Mouse (Mus musculus): ENCODE measurements around the gene Lypd6.

Gene Lypd6

GRCm38 (mm10) chr2:50066246-50066967, at the start of gene Lypd6:
Gene Lypd6 (plus strand): TSS chr2:50066429.
- DNase-seq (ENCODE audit: low spot score) = peak; percentile 74

GRCm38 (mm10) chr2:50019477-50019876, 46.8 kb upstream of the Lypd6 start:
- no peak for DNase-seq (ENCODE audit: low spot score)

- no peak for DNase-seq (ENCODE audit: low spot score)
Observed at GRCm38 (mm10) chr2:50025549-50025948, 40.7 kb upstream of the Lypd6 start.

- no peak for DNase-seq (ENCODE audit: low spot score)
Observed at GRCm38 (mm10) chr2:50028930-50029329, 37.3 kb upstream of the Lypd6 start.

- DNase-seq (ENCODE audit: low spot score) = no peak
Observed at GRCm38 (mm10) chr2:50044170-50044870, 21.9 kb upstream of the Lypd6 start.

- DNase-seq (ENCODE audit: low spot score) = no peak
Observed at GRCm38 (mm10) chr2:50044871-50045470, 21.3 kb upstream of the Lypd6 start.

GRCm38 (mm10) chr2:50045841-50046240, 20.4 kb upstream of the Lypd6 start:
- no peak for DNase-seq (ENCODE audit: low spot score)

GRCm38 (mm10) chr2:50048442-50048841, 17.8 kb upstream of the Lypd6 start:
- DNase-seq (ENCODE audit: low spot score) = no peak

- DNase-seq (ENCODE audit: low spot score) = no peak
Observed at GRCm38 (mm10) chr2:50053893-50054292, 12.3 kb upstream of the Lypd6 start.

GRCm38 (mm10) chr2:50065902-50066245, 355 bp upstream of the Lypd6 start:
- DNase-seq (ENCODE audit: low spot score) = no peak

- no peak for DNase-seq (ENCODE audit: low spot score)
Observed at GRCm38 (mm10) chr2:50066968-50067315, 713 bp downstream of the Lypd6 start.

GRCm38 (mm10) chr2:50069571-50070295, 3.5 kb downstream of the Lypd6 start:
- DNase-seq (ENCODE audit: low spot score) = peak; percentile 49

- no peak for DNase-seq (ENCODE audit: low spot score)
Observed at GRCm38 (mm10) chr2:50072158-50072557, 5.9 kb downstream of the Lypd6 start.

GRCm38 (mm10) chr2:50084746-50085145, 18.5 kb downstream of the Lypd6 start:
- no peak for DNase-seq (ENCODE audit: low spot score)

- no peak for DNase-seq (ENCODE audit: low spot score)
Observed at GRCm38 (mm10) chr2:50087761-50088160, 21.5 kb downstream of the Lypd6 start.

GRCm38 (mm10) chr2:50096336-50096735, 30.1 kb downstream of the Lypd6 start:
- no peak for DNase-seq (ENCODE audit: low spot score)

GRCm38 (mm10) chr2:50100364-50101151, 34.3 kb downstream of the Lypd6 start:
- DNase-seq (ENCODE audit: low spot score) = no peak

- DNase-seq (ENCODE audit: low spot score) = no peak
Observed at GRCm38 (mm10) chr2:50101152-50101450, 34.9 kb downstream of the Lypd6 start.

GRCm38 (mm10) chr2:50103850-50104503, 37.7 kb downstream of the Lypd6 start:
- DNase-seq (ENCODE audit: low spot score) = no peak

- no peak for DNase-seq (ENCODE audit: low spot score)
Observed at GRCm38 (mm10) chr2:50105590-50105989, 39.4 kb downstream of the Lypd6 start.

GRCm38 (mm10) chr2:50105992-50106391, 39.8 kb downstream of the Lypd6 start:
- DNase-seq (ENCODE audit: low spot score) = no peak

GRCm38 (mm10) chr2:50106879-50107278, 40.6 kb downstream of the Lypd6 start:
- DNase-seq (ENCODE audit: low spot score) = no peak
